Comparison of ENCODE assay signal across 13 mouse cellular contexts in the genomic region with DNA sequence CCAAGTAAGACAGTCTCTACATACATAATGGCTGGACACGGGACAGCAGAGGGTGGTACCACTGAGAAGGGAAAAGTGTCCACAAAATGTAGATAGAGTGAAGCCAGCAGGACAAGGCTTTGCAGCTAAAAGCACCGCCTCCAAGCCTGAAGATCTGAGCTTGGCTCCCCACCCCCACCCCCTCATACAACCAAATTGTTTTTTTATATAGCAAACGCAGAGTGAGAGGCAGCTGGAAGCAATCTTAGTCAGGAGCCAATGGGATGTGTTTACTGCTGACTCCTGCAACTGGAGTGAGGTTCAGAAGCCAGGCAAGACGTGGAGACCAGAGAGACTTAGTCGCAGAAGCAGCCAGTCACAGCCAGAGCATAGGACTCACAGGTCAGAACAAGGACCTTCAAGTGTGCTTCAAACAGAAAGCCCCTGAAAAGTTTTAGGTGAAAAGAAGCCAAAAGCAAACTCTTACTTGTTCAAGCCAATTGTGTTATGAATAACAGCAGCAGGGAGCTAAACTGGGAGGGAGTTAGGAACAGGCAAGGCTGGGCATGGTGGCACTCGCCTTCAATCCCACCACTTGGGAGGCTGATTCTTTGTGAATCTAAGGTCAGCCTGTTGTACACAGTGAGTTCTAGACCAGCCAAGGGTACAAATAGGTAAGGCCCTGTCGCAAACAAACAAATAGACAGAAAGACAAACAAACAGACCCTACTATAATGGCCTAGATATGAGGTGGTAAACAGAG. TPM values are rescaled to one million over a fixed set of nuclear protein-coding genes. Genes with fewer than 3 reads are reported as not detected.
DNase-seq lines count a peak whose midpoint lies in the region; ATAC-seq and TF ChIP-seq lines count a peak whose summit lies in the region.
"Had no signal": no experiment of that assay in that cellular context is flagged by ENCODE, and none has a peak within 500 bp of the region (broad histone marks: within the 10 kb centered on the region; RNA-seq: fewer than 3 reads in every experiment).

No protein-coding gene starts in this region.

- no peak overlapping the region for H3K4me3 ChIP-seq in intestine, embryonic 14.5 days (ENCODE audit: low read depth, low read length)
- no peak overlapping the region for H3K4me3 ChIP-seq in intestine, postnatal 0 days (ENCODE audit: low read depth, low read length)
- peak overlapping the region; percentile 13; the same call in 1 of the 2 replicates for H3K4me3 ChIP-seq in limb, embryonic 10.5 days

- 42% methylated on average over 7 of the region's 7 CpGs for WGBS in intestine, embryonic 14.5 days
- WGBS in intestine, postnatal 0 days: 63% methylated on average over 7 of the region's 7 CpGs
- 44% methylated on average over 7 of the region's 7 CpGs for WGBS in limb, embryonic 10.5 days

- H3K4me1 ChIP-seq in intestine, embryonic 14.5 days (replicated peaks; ENCODE audit: control insufficient read depth, insufficient read depth, low read length): peaks cover 8% of the 10 kb centered on the region
- no peaks in the 10 kb centered on the region for H3K4me1 ChIP-seq in intestine, postnatal 0 days (replicated peaks; ENCODE audit: control insufficient read depth, insufficient read depth, low read length)
- H3K4me1 ChIP-seq in limb, embryonic 10.5 days: peaks cover 31% of the 10 kb centered on the region

- H3K9me3 ChIP-seq in intestine, embryonic 14.5 days (ENCODE audit: control insufficient read depth, low read length): no peaks in the 10 kb centered on the region
- H3K9me3 ChIP-seq in intestine, postnatal 0 days (ENCODE audit: control insufficient read depth): no peaks in the 10 kb centered on the region
- no peaks in the 10 kb centered on the region for H3K9me3 ChIP-seq in limb, embryonic 10.5 days (replicated peaks)

- H3K27ac ChIP-seq in intestine, embryonic 14.5 days (ENCODE audit: low read depth): peak overlapping the region; percentile 64
- H3K27ac ChIP-seq in intestine, postnatal 0 days (ENCODE audit: low read depth, low read length): no peak overlapping the region
- peak overlapping the region; percentile 78 for H3K27ac ChIP-seq in limb, embryonic 10.5 days

- H3K27me3 ChIP-seq in intestine, embryonic 14.5 days (replicated peaks; ENCODE audit: control insufficient read depth, insufficient read depth, low read length): no peaks in the 10 kb centered on the region
- no peaks in the 10 kb centered on the region for H3K27me3 ChIP-seq in intestine, postnatal 0 days (replicated peaks; ENCODE audit: control insufficient read depth, insufficient read depth, low read length)
- H3K27me3 ChIP-seq in limb, embryonic 10.5 days (ENCODE audit: low read depth, poor library complexity, severe bottlenecking): no peaks in the 10 kb centered on the region

- intact Hi-C loops in left cerebral cortex, postnatal 14 days (cut with DNase I): no loop called here

- ATAC-seq in intestine, embryonic 14.5 days (replicated peaks; ENCODE audit: low FRiP score, low TSS enrichment, low read depth): no peak
- no peak for ATAC-seq in intestine, postnatal 0 days

- H3K9ac ChIP-seq in intestine, embryonic 14.5 days (ENCODE audit: low read length): no peak overlapping the region
- no peak overlapping the region for H3K9ac ChIP-seq in intestine, postnatal 0 days (ENCODE audit: low read depth, low read length)

- no peak for DNase-seq in intestine, embryonic 14.5 days (ENCODE audit: low spot score)
- peak; percentile 76 for DNase-seq in forelimb bud, embryonic 11.5 days (ENCODE audit: low read depth, low spot score)
- peak; percentile 55 for DNase-seq in limb, embryonic 10.5 days (ENCODE audit: low spot score)
- DNase-seq in skeletal muscle tissue, adult 2 months (ENCODE audit: low read depth, low spot score): peak; percentile 38
- no peak for DNase-seq in layer of hippocampus, postnatal 25 days (ENCODE audit: extremely low spot score in 1 of 2, low spot score in 1 of 2)
- no peak for DNase-seq in left cerebral cortex, postnatal 14 days (ENCODE audit: low spot score in 2 of 2)
- DNase-seq in yolk sac, embryonic 10.5 days (ENCODE audit: low spot score): no peak
- DNase-seq: cerebellum, adult 2 months; gastrocnemius, postnatal 14 days; right cerebral cortex, adult 18-20 months had no signal

- TF ChIP-seq CTCF in intestine, postnatal 0 days (IDR thresholded peaks at IDR 0.05; ENCODE audit: low read depth): no peak

- H3K4me2 ChIP-seq in intestine, embryonic 14.5 days (ENCODE audit: low read length): no peak overlapping the region
- H3K4me2 ChIP-seq in intestine, postnatal 0 days (replicated peaks; ENCODE audit: low read depth): no peak overlapping the region

- H3K36me3 ChIP-seq in intestine, embryonic 14.5 days (ENCODE audit: control insufficient read depth, insufficient read depth, low read length): no peaks in the 10 kb centered on the region
- H3K36me3 ChIP-seq in intestine, postnatal 0 days (ENCODE audit: control insufficient read depth, insufficient read depth): peaks cover 18% of the 10 kb centered on the region; the same call in 1 of the 2 replicates
- H3K36me3 ChIP-seq in limb, embryonic 10.5 days: no peaks in the 10 kb centered on the region

RNA-seq across cellular contexts. Expression of gene Ugdh, which starts 21.5 kb away (rescaled TPM):
- 108 and 111 TPM in 2 replicates for polyA plus RNA-seq in intestine, embryonic 14.5 days (2014; fragmentation: Nextera tagmentation; extraction: Ambion mirVana)
- 298 and 303 TPM in 2 replicates for polyA plus RNA-seq in intestine, postnatal 0 days (2015; fragmentation: Nextera tagmentation; extraction: Ambion mirVana)
- polyA plus RNA-seq in limb, embryonic 10.5 days (2016; fragmentation: Nextera tagmentation; extraction: Ambion mirVana): 75.3 and 87.4 TPM in 2 replicates
- 10 to 100 TPM; 27.8 to 29.1 TPM for total RNA-seq in layer of hippocampus, postnatal 25 days (2021)
- total RNA-seq in left cerebral cortex, postnatal 14 days (2021): 10 to 100 TPM; 24.8 to 25.7 TPM

RNA-seq across cellular contexts. Expression of gene Gm43552, which starts 35.4 kb away (rescaled TPM):
- 2.4 TPM in 1 of 2 replicates, not detected in the other for polyA plus RNA-seq in intestine, embryonic 14.5 days (2014; fragmentation: Nextera tagmentation; extraction: Ambion mirVana)
- not detected in 2 replicates for polyA plus RNA-seq in intestine, postnatal 0 days (2015; fragmentation: Nextera tagmentation; extraction: Ambion mirVana)
- not detected in 2 replicates for polyA plus RNA-seq in limb, embryonic 10.5 days (2016; fragmentation: Nextera tagmentation; extraction: Ambion mirVana)
- total RNA-seq in layer of hippocampus, postnatal 25 days (2021): 1 to 10 TPM in 1 of 2 experiments, not detected in 1; 1.8 TPM
- total RNA-seq in left cerebral cortex, postnatal 14 days (2021): 1 to 10 TPM in 1 of 2 experiments, not detected in 1; 3.4 TPM
- total RNA-seq: layer of hippocampus, postnatal 14 days; midbrain, postnatal 0 days had no signal
- polyA plus RNA-seq: cerebellum, adult 2 months; midbrain, postnatal 0 days had no signal

Comparison
In these comparisons a context has a peak if more than half of its experiments do, and no peak if none do; other contexts are left out.
1. DNase-seq: peak in forelimb bud, embryonic 11.5 days (single experiment), limb, embryonic 10.5 days (single experiment) and skeletal muscle tissue, adult 2 months (single experiment); none in intestine, embryonic 14.5 days (single experiment), layer of hippocampus, postnatal 25 days (0 of 2), left cerebral cortex, postnatal 14 days (0 of 2) and yolk sac, embryonic 10.5 days (single experiment).